Mouse (Mus musculus) stomach, embryonic 14.5 days (tissue): Measurements from ENCODE around the gene Mecom. TPM values are rescaled to one million over a fixed set of nuclear protein-coding genes. Genes with fewer than 3 reads are reported as not detected.

Experiments
- ATAC-seq: fragments of 200-750 bp; cut with Nextera tagmentation; 2 replicates; pipeline ENCODE4 v1.8.0; 2017; ENCODE audit warnings: low read depth, moderate TSS enrichment; ENCODE audit not compliant: insufficient number of reproducible peaks, insufficient read depth, low FRiP score
- H3K27ac ChIP-seq: fragments of 300-500 bp; sonication (generic); 2 replicates; pipeline ENCODE4 v1.5.1; 2014; ENCODE audit warnings: mild to moderate bottlenecking, low read length, moderate library complexity, mixed read lengths
- H3K27me3 ChIP-seq: fragments of 300-500 bp; sonication (generic); 2 replicates; pipeline ENCODE4 v1.6.1; 2014; ENCODE audit warnings: low read length, control low read depth, mixed read lengths; ENCODE audit not compliant: control insufficient read depth, insufficient read depth
- H3K36me3 ChIP-seq: fragments of 300-500 bp; sonication (generic); 2 replicates; pipeline ENCODE4 v1.6.1; 2014; ENCODE audit warnings: mild to moderate bottlenecking, control low read depth, low read length, moderate library complexity, mixed read lengths; ENCODE audit not compliant: control insufficient read depth, insufficient read depth
- H3K4me1 ChIP-seq: fragments of 300-500 bp; sonication (generic); 2 replicates; pipeline ENCODE4 v1.6.1; 2014; ENCODE audit warnings: low read length, control low read depth, mixed read lengths; ENCODE audit not compliant: control insufficient read depth, insufficient read depth
- H3K4me2 ChIP-seq: fragments of 300-500 bp; sonication (generic); replicated peaks from 2 replicates; pipeline ENCODE4 v1.6.1; 2014; ENCODE audit warnings: low read depth, low read length, control low read depth
- H3K4me3 ChIP-seq: fragments of 300-500 bp; sonication (generic); 2 replicates; pipeline ENCODE4 v1.5.1; 2014; ENCODE audit warnings: low read depth, low read length, control low read depth
- H3K9ac ChIP-seq: fragments of 300-500 bp; sonication (generic); replicated peaks from 2 replicates; pipeline ENCODE4 v1.6.1; 2014; ENCODE audit warnings: low read depth, mild to moderate bottlenecking, control low read depth, low read length, moderate library complexity, mixed read lengths
- H3K9me3 ChIP-seq: fragments of 300-500 bp; sonication (generic); 2 replicates; pipeline ENCODE4 v1.6.1; 2016; ENCODE audit warnings: low read depth, low read length, control low read depth; ENCODE audit not compliant: control insufficient read depth
- WGBS: fragments of 180-500 bp; shearing (Covaris S2); extraction: QIAGEN DNeasy Blood & Tissue Kit; methylation state at CpG from one replicate; pipeline ENCODE4 v1.1.7; 2014; 5-methylcytosine and 5-hydroxymethylcytosine counted together
- polyA plus RNA-seq: library from polyadenylated mRNA; unstranded; fragments of >200 nt; fragmentation: Nextera tagmentation; extraction: Ambion mirVana; gene quantifications from 2 replicates; pipeline ENCODE4 v1.2.1, GENCODE M21; 2014

The Mecom gene
- polyA plus RNA-seq, 1 experiment from 2014 or later: 101 TPM

GRCm38 (mm10) chr3:30168396-30169186 is 379.2 kb downstream of the Mecom start:
- Histone ChIP-seq H3K4me2 (no peak overlapping the region), H3K9ac (no peak overlapping the region), H3K4me3 (no peak overlapping the region), H3K27ac (no peak overlapping the region), H3K27me3 (no peaks in the 10 kb centered on the region), H3K4me1 (no peaks in the 10 kb centered on the region), H3K9me3 (no peaks in the 10 kb centered on the region), H3K36me3 (no peaks in the 10 kb centered on the region)
- WGBS: 83% methylated on average over 3 of the region's 3 CpGs
- no peak for ATAC-seq

GRCm38 (mm10) chr3:30167027-30167426 is 380.8 kb downstream of the Mecom start:
- Histone ChIP-seq H3K36me3 (no peaks in the 10 kb centered on the region), H3K9me3 (no peaks in the 10 kb centered on the region), H3K27me3 (no peaks in the 10 kb centered on the region), H3K9ac (no peak overlapping the region), H3K27ac (no peak overlapping the region), H3K4me3 (no peak overlapping the region), H3K4me1 (0 out of 2 replicates have a peak, but pooled peaks cover 4% of the 10 kb centered on the region), H3K4me2 (no peak overlapping the region)
- no peak for ATAC-seq
- WGBS: 80% methylated on average over 3 of the region's 3 CpGs

- no peak overlapping the region for H3K4me3 ChIP-seq
- no peaks in the 10 kb centered on the region for H3K36me3 ChIP-seq
- no peak for ATAC-seq
- H3K27ac ChIP-seq: no peak overlapping the region
- H3K4me2 ChIP-seq: no peak overlapping the region
- no peaks in the 10 kb centered on the region for H3K27me3 ChIP-seq
- no peaks in the 10 kb centered on the region for H3K9me3 ChIP-seq
- WGBS: 66% methylated on average over 4 of the region's 4 CpGs
- H3K9ac ChIP-seq: no peak overlapping the region
- 0 out of 2 replicates have a peak, but pooled peaks cover 6% of the 10 kb centered on the region for H3K4me1 ChIP-seq
Observed at GRCm38 (mm10) chr3:30164834-30165233, 383.0 kb downstream of the Mecom start.

- H3K27ac ChIP-seq: no peak overlapping the region
- H3K4me3 ChIP-seq: no peak overlapping the region
- ATAC-seq: no peak
- no peak overlapping the region for H3K9ac ChIP-seq
- H3K4me2 ChIP-seq: no peak overlapping the region
- no peaks in the 10 kb centered on the region for H3K9me3 ChIP-seq
- WGBS: 56% methylated on average over 4 of the region's 4 CpGs
- H3K36me3 ChIP-seq: no peaks in the 10 kb centered on the region
- H3K4me1 ChIP-seq: 0 out of 2 replicates have a peak, but pooled peaks cover 6% of the 10 kb centered on the region
- H3K27me3 ChIP-seq: no peaks in the 10 kb centered on the region
Observed at GRCm38 (mm10) chr3:30163390-30163789, 384.4 kb downstream of the Mecom start.

GRCm38 (mm10) chr3:30160961-30161670 is 386.7 kb downstream of the Mecom start:
- Histone ChIP-seq H3K9me3 (no peaks in the 10 kb centered on the region), H3K4me3 (no peak overlapping the region), H3K9ac (no peak overlapping the region), H3K4me1 (0 out of 2 replicates have a peak, but pooled peaks cover 6% of the 10 kb centered on the region), H3K27me3 (no peaks in the 10 kb centered on the region), H3K36me3 (no peaks in the 10 kb centered on the region), H3K4me2 (no peak overlapping the region), H3K27ac (no peak overlapping the region)
- ATAC-seq: no peak
- WGBS: 81% methylated on average over 5 of the region's 5 CpGs

- Histone ChIP-seq H3K27me3 (no peaks in the 10 kb centered on the region), H3K4me1 (0 out of 2 replicates have a peak, but pooled peaks cover 6% of the 10 kb centered on the region), H3K36me3 (no peaks in the 10 kb centered on the region), H3K9ac (no peak overlapping the region), H3K9me3 (no peaks in the 10 kb centered on the region), H3K4me2 (no peak overlapping the region), H3K4me3 (no peak overlapping the region), H3K27ac (no peak overlapping the region)
- ATAC-seq: no peak
- 78% methylated on average over 5 of the region's 5 CpGs for WGBS
Observed at GRCm38 (mm10) chr3:30160346-30160745, 387.5 kb downstream of the Mecom start.

GRCm38 (mm10) chr3:30157128-30157670 is 390.6 kb downstream of the Mecom start:
- Histone ChIP-seq H3K9ac (no peak overlapping the region), H3K27me3 (no peaks in the 10 kb centered on the region), H3K4me1 (0 out of 2 replicates have a peak, but pooled peaks cover 3% of the 10 kb centered on the region), H3K27ac (no peak overlapping the region), H3K9me3 (no peaks in the 10 kb centered on the region), H3K4me2 (no peak overlapping the region), H3K36me3 (no peaks in the 10 kb centered on the region), H3K4me3 (no peak overlapping the region)
- ATAC-seq: no peak
- WGBS: 77% methylated on average over 7 of the region's 7 CpGs

GRCm38 (mm10) chr3:30154390-30154789 is 393.4 kb downstream of the Mecom start:
- Histone ChIP-seq H3K4me2 (no peak overlapping the region), H3K4me1 (no peaks in the 10 kb centered on the region), H3K36me3 (no peaks in the 10 kb centered on the region), H3K27ac (no peak overlapping the region), H3K9me3 (no peaks in the 10 kb centered on the region), H3K4me3 (no peak overlapping the region), H3K27me3 (no peaks in the 10 kb centered on the region), H3K9ac (no peak overlapping the region)
- WGBS: 95% methylated on average over 7 of the region's 7 CpGs
- ATAC-seq: no peak
